Mouse (Mus musculus) right cerebral cortex, adult 18-20 months (tissue): ENCODE measurements around the gene Olfr1240.

Experiments used
- DNase-seq: peaks from one replicate; pipeline ENCODE4 v3.0.0; 2022; ENCODE audit warnings: mixed read lengths

The Olfr1240 gene

DNA sequence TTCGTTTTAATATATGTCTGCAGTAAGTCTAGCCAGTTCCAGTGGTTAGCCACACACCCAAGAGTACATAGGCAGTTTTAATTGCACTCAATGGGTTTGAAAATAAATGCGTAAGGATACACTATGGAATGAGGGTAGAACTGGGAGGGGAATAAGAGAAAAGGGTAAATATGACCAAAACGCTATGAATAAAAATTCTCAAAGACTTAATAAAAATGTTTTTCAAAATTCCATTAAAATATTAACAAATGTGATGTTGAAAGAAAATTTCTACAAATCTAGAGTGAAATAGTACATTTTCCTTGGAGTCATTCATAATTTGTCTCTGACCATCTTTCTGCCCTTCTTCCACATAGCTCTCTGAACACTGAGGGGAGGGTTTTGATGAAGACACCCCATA, at the start of gene Olfr1240:
TSS of gene Olfr1240 (minus strand) at position 101 of the 400 bp plus-strand sequence.
- DNase-seq: no peak

- DNase-seq: no peak
These were observed 44.2 kb upstream of the Olfr1240 start, which contains the start of gene Olfr1241 for GRCm38 (mm10) chr2:89487026-89487425. Gene Olfr1241 (minus strand): TSS chr2:89487126.

DNA sequence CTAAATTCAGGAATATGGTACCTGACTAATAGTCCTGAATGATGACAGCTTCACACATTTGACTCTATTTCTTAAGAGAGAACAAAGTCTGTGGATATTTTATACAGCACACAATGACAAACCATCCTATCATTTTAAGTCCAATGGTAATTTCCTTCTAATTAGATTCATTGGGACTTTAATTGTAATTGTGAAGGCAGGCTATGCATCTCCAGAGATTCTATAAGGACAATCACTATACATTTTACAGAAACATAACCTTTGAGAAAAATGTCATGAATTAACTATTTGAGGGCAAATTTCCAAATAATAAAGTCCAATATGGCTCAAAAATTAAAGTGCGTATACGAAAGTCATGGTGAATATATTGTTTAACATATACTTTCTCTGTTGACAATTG, 22.5 kb downstream of the Olfr1240 start, which contains the start of gene Olfr1239:
TSS of gene Olfr1239 (minus strand) at position 101 of the 400 bp plus-strand sequence.
- DNase-seq: no peak

DNA sequence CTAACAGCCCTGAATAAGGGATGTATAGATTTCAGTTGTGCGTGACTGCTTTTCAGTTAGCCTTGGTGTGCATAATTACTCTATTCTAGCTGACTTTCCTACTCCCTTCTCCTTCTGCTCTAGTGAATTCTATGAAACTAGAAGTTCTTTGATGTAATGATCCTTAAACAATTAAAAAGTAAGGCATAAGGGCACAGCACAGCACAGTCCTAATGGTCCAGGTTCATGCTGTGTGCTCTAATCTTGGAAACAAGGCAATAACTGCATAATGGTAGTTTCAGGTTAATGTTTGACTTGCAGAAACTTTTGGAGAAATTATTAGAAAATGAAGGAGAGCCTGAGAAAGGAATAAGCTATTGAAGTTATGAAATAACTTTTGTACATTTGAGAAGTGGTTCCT, 28.2 kb downstream of the Olfr1240 start:
- no peak for DNase-seq

- DNase-seq: no peak
These were observed 33.2 kb downstream of the Olfr1240 start, which contains the start of gene Olfr1238 for GRCm38 (mm10) chr2:89409576-89409975. Gene Olfr1238 (minus strand): TSS chr2:89409676.

GRCm38 (mm10) chr2:89400882-89401281, 41.9 kb downstream of the Olfr1240 start:
- DNase-seq: no peak
